Mouse (Mus musculus) neural tube, embryonic 11.5 days (tissue): ENCODE results near the gene Kremen1. TPM values are rescaled to one million over a fixed set of nuclear protein-coding genes. Genes with fewer than 3 reads are reported as not detected.

Source experiments
- ATAC-seq: fragments of 200-750 bp; cut with Nextera tagmentation; 2 replicates; pipeline ENCODE4 v1.8.0; 2017; ENCODE audit warnings: moderate number of reproducible peaks, mild to moderate bottlenecking, moderate TSS enrichment, moderate library complexity; ENCODE audit not compliant: insufficient read depth, low FRiP score, low TSS enrichment
- DNase-seq: peaks from one replicate; pipeline ENCODE4 v3.0.0-alpha.2; 2015; ENCODE audit warnings: low spot score
- H3K27ac ChIP-seq: fragments of 300-500 bp; sonication (generic); 2 replicates; pipeline ENCODE4 v1.5.1; 2014; ENCODE audit warnings: low read depth, mild to moderate bottlenecking, low read length
- H3K27me3 ChIP-seq: fragments of 300-500 bp; sonication (generic); 2 replicates; pipeline ENCODE4 v1.6.1; 2014; ENCODE audit warnings: mild to moderate bottlenecking, low read length, mixed read lengths; ENCODE audit not compliant: control insufficient read depth, insufficient read depth
- H3K36me3 ChIP-seq: fragments of 300-500 bp; sonication (generic); 2 replicates; pipeline ENCODE4 v1.6.1; 2014; ENCODE audit warnings: mild to moderate bottlenecking, low read length, moderate library complexity, mixed read lengths; ENCODE audit not compliant: control insufficient read depth, insufficient read depth
- H3K4me1 ChIP-seq: fragments of 300-500 bp; sonication (generic); 2 replicates; pipeline ENCODE4 v1.6.1; 2014; ENCODE audit warnings: low read length, mixed read lengths; ENCODE audit not compliant: control insufficient read depth, insufficient read depth
- H3K4me2 ChIP-seq: fragments of 300-500 bp; sonication (generic); 2 replicates; pipeline ENCODE4 v1.6.1; 2014; ENCODE audit warnings: low read depth, mild to moderate bottlenecking, moderate library complexity
- H3K4me3 ChIP-seq: fragments of 300-500 bp; sonication (generic); 2 replicates; pipeline ENCODE4 v1.5.1; 2014; ENCODE audit warnings: low read depth, low read length
- H3K9ac ChIP-seq: fragments of 300-500 bp; sonication (generic); 2 replicates; pipeline ENCODE4 v1.6.1; 2014; ENCODE audit warnings: mild to moderate bottlenecking, low read length
- H3K9me3 ChIP-seq: fragments of 300-500 bp; sonication (generic); 2 replicates; pipeline ENCODE4 v1.6.1; 2016; ENCODE audit warnings: low read length; ENCODE audit not compliant: control insufficient read depth
- WGBS: fragments of 180-500 bp; shearing (Covaris S2); extraction: QIAGEN DNeasy Blood & Tissue Kit; methylation state at CpG from one replicate; pipeline ENCODE4 v1.1.7; 2014; 5-methylcytosine and 5-hydroxymethylcytosine counted together
- polyA plus RNA-seq: library from polyadenylated mRNA; unstranded; fragments of >200 nt; fragmentation: Nextera tagmentation; extraction: Ambion mirVana; gene quantifications from 2 replicates; pipeline ENCODE4 v1.2.1, GENCODE M21; 2014

The Kremen1 gene
- polyA plus RNA-seq, 1 experiment from 2014 or later = 9.6 TPM

DNA sequence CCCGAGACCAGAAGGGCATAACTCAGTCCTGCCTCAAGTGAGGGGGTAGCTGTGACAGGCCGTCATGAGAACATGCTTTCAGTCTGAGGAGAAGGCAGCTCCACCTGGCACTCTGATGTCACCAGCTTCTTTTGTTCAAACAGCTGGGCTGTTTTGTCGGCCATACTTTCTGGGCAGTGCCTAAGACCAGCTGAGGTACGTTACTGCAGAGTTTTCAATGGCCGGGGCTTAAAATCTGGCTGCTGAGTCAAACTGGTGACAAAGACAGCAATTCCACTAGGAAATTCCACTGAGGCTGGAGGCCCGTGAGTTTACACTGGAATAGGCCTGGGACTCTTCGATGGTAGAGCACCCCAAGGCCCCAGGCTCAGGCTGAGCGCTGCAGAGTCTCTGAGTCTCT is 84.7 kb downstream of the Kremen1 start:
- no peak overlapping the region for H3K4me3 ChIP-seq
- no peaks in the 10 kb centered on the region for H3K27me3 ChIP-seq
- no peaks in the 10 kb centered on the region for H3K4me1 ChIP-seq
- H3K27ac ChIP-seq = no peak overlapping the region
- 77% methylated on average over 8 of the region's 8 CpGs for WGBS
- no peak overlapping the region for H3K4me2 ChIP-seq
- H3K9ac ChIP-seq = no peak overlapping the region
- ATAC-seq (no peak), DNase-seq (no peak)
- no peaks in the 10 kb centered on the region for H3K9me3 ChIP-seq
- H3K36me3 ChIP-seq = no peaks in the 10 kb centered on the region

DNA sequence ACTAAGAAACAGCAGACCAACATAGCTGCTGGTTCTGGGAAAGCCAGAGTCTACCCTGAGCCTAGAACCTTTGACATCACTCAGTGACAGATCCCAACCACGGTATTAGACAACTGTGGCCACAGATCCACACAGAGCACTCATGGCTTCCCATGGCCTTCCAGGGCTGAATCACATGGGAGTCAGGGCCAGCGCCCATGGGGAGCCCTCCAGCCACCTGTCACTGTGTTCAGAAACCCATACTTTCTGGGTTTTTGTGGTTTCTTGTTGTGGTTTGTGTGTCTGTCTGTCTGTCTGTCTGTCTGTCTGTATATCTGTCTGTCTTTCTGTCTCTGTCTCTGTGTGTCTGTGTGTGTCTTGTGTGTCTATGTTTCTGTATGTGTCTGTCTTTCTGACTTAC is 85.5 kb downstream of the Kremen1 start:
- DNase-seq (no peak), ATAC-seq (no peak)
- no peak overlapping the region for H3K27ac ChIP-seq
- no peaks in the 10 kb centered on the region for H3K9me3 ChIP-seq
- H3K4me2 ChIP-seq = no peak overlapping the region
- H3K9ac ChIP-seq = no peak overlapping the region
- no peak overlapping the region for H3K4me3 ChIP-seq
- no peaks in the 10 kb centered on the region for H3K27me3 ChIP-seq
- H3K36me3 ChIP-seq = no peaks in the 10 kb centered on the region
- 83% methylated on average over 2 of the region's 2 CpGs for WGBS
- H3K4me1 ChIP-seq = no peaks in the 10 kb centered on the region

DNA sequence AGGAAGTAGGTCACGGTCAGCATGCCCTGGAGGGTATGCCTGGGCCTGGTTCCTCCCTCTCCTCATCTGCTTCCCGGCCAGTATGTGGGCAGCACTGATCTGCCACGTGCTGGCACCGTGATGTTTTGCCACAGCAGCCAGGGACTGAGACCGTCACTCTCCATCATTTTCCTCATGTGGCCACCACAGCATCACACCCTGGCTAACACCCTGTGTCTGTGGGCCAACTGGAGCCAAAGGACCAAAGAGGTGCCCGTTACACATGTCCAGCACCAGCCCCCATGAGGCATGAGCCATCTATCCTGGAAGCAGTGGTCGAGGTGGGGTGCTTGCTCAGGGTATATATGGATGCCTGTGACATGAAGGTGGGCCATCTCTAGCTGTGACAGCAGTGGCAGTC is 86.2 kb downstream of the Kremen1 start:
- no peak for ATAC-seq

DNA sequence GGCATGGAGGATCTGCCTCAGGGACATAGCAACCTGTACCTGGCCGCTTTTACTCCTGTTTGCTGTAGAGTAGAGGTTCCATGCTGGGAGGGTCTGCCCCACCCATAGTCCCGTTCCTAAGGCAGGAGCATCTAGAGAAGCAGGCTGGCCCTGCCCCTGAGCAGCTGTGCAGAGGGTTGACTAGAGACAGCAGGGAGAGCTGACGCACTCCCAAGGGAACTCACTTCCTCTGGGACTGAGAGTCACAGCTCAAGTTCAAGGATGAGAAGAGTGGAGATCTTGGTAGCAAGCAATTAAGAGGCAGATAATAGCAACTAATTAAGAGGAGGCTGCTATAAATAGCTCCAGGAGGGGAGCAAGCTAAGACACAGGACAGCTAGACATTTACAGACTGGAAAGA is 88.5 kb downstream of the Kremen1 start:
- Histone ChIP-seq H3K4me1 (no peaks in the 10 kb centered on the region), H3K9ac (no peak overlapping the region), H3K9me3 (no peaks in the 10 kb centered on the region), H3K27me3 (no peaks in the 10 kb centered on the region), H3K4me3 (no peak overlapping the region), H3K36me3 (no peaks in the 10 kb centered on the region), H3K27ac (no peak overlapping the region), H3K4me2 (no peak overlapping the region)
- DNase-seq (no peak), ATAC-seq (no peak)
- 56% methylated on average over 3 of the region's 3 CpGs for WGBS

More for the DNA sequence above, 86.2 kb downstream of the Kremen1 start:
- H3K36me3 ChIP-seq = no peaks in the 10 kb centered on the region
- no peak overlapping the region for H3K9ac ChIP-seq
- no peak overlapping the region for H3K4me3 ChIP-seq
- WGBS = 93% methylated on average over 7 of the region's 7 CpGs
- H3K4me1 ChIP-seq = no peaks in the 10 kb centered on the region
- H3K27me3 ChIP-seq = no peaks in the 10 kb centered on the region
- no peak overlapping the region for H3K4me2 ChIP-seq
- no peak for DNase-seq
- H3K27ac ChIP-seq = no peak overlapping the region
- H3K9me3 ChIP-seq = no peaks in the 10 kb centered on the region

DNA sequence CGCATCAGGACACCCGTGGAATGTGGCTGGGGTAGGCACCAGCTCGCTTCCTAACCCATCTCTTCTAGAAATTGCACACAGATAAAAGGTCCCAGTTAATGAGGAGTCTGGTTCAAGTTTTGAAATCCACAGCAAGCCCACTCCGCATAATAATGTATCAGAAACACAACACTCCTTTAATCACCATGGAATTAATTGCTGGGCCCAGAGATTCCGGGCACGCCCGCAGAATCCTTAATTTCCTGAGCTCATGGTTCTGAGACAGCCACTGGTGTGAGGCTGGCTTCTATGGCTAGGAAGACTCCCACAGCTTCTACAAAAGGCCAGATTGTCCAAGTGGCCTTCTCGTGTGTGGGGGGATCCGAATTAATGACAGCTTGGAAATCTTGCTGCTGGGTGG is 94.0 kb downstream of the Kremen1 start:
- 84% methylated on average over 9 of the region's 9 CpGs for WGBS
- DNase-seq (no peak), ATAC-seq (no peak)
- Histone ChIP-seq H3K36me3 (no peaks in the 10 kb centered on the region), H3K27ac (no peak overlapping the region), H3K9ac (no peak overlapping the region), H3K9me3 (no peaks in the 10 kb centered on the region), H3K4me1 (no peaks in the 10 kb centered on the region), H3K27me3 (no peaks in the 10 kb centered on the region), H3K4me2 (no peak overlapping the region), H3K4me3 (no peak overlapping the region)

DNA sequence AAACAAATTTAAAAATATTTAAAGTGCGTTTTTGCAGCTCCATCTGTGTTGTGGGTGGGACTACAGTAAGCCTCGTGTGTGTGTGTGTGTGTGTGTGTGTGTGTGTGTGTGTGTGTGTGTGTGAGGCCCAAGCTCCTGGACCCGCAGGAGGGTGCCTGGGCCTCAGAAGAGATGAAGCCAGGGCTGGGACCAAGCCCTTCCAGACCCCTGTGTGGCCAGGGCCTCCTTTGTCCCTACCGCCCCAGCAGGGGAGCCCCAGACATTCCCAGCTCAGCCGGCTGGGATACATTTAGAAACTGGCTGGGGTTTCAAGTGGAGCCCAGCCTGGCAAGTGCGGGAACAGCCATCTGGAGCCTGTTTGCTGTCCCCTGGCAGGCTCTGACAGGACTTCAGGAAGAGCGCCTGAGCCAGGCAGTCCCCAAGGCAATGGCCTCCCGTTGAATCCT is 95.9 kb downstream of the Kremen1 start:
- no peaks in the 10 kb centered on the region for H3K27me3 ChIP-seq
- H3K36me3 ChIP-seq = no peaks in the 10 kb centered on the region
- ATAC-seq = 0 out of 2 replicates have a peak, but pooled peaks have one; percentile 31
- H3K9me3 ChIP-seq = no peaks in the 10 kb centered on the region
- no peak overlapping the region for H3K27ac ChIP-seq
- H3K4me2 ChIP-seq = no peak overlapping the region
- WGBS = 22% methylated on average over 8 of the region's 8 CpGs
- no peaks in the 10 kb centered on the region for H3K4me1 ChIP-seq
- no peak overlapping the region for H3K9ac ChIP-seq
- H3K4me3 ChIP-seq = no peak overlapping the region
- DNase-seq = peak; percentile 49

DNA sequence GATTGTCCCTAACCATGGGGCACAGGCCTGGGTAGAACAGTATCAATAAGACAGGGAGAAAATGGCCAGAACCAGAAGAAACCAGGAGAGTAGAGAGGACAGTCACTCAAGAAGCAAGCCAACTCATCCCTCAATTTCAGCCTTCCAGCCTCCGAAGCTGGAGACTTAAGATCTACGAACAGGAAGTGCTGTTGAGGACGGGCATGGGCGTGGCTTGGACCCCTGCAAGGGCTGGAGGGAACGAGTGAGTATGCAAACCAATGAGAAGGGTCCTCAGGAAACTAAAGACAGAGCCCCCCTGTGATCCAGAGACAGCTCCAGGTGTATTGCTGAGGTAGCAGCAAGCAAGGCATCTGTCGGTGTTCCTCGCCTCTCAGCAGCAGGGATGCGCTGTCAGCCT is 97.0 kb downstream of the Kremen1 start:
- no peaks in the 10 kb centered on the region for H3K27me3 ChIP-seq
- H3K4me2 ChIP-seq = no peak overlapping the region
- H3K36me3 ChIP-seq = no peaks in the 10 kb centered on the region
- no peaks in the 10 kb centered on the region for H3K4me1 ChIP-seq
- DNase-seq (no peak), ATAC-seq (no peak)
- WGBS = 30% methylated on average over 8 of the region's 8 CpGs
- no peaks in the 10 kb centered on the region for H3K9me3 ChIP-seq
- H3K27ac ChIP-seq = no peak overlapping the region
- no peak overlapping the region for H3K4me3 ChIP-seq
- no peak overlapping the region for H3K9ac ChIP-seq

DNA sequence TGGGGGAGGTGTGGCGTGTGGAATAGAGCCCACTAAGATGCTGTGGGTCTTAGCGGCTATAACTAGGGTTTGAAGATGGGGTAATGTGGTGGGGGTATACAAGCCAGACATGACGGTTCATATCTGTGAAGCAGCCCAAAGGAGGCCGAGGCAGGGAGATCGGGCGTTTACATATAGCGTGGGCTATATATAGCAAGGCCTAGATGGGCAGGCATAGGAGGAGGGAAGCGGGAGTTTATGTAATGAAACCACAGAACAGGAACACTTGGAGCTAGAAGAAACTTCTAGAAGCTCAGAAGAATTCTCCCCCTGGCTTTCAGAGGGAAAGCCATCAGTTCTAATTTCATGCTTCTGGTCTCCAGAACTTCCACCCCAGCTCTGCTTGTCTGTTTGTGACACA is 97.9 kb downstream of the Kremen1 start:
- H3K9ac ChIP-seq = no peak overlapping the region
- DNase-seq (no peak), ATAC-seq (no peak)
- no peak overlapping the region for H3K4me2 ChIP-seq
- 94% methylated on average over 8 of the region's 8 CpGs for WGBS
- no peaks in the 10 kb centered on the region for H3K27me3 ChIP-seq
- no peak overlapping the region for H3K27ac ChIP-seq
- no peaks in the 10 kb centered on the region for H3K4me1 ChIP-seq
- H3K9me3 ChIP-seq = no peaks in the 10 kb centered on the region
- H3K36me3 ChIP-seq = no peaks in the 10 kb centered on the region
- H3K4me3 ChIP-seq = no peak overlapping the region

DNA sequence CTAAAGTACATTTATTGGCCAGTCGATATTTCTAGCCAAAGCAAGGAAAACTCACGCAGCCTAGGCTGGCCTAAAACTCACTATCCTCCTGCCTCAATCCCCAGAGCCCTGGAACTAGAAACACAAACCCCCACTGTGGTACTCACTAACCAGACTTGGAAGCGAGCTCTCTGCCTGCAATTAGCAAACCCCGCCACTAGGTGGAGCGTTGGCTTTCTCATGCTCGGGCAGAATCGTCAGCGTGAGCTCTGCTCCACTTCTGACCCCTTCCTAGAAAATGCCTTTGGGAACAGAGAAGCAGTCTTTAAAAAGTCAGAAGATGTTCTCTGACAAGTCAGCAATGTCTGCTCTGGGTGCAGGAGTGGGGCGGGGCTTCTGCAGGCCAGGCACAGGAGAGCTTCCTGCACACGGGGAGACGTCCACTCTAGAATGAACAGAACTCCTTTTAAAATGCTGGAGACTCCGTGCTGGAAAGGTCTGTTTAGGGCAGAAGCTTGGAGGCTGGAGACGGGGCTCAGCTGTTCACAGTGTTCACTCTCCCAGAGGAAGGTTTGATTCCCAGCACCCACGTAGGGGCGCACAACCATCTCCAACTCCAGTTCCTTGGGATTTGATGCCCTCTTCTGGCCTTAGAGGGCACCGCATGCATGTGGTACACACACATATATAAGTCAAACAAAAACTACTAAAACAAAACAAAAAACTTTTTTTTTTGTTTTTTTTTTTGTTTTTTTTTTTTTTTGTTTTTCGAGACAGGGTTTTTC is 100.5 kb downstream of the Kremen1 start:
- peak; percentile 37 for DNase-seq
- H3K9me3 ChIP-seq = no peaks in the 10 kb centered on the region
- ATAC-seq = no peak

More for the DNA sequence above, 100.5 kb downstream of the Kremen1 start:
- Histone ChIP-seq H3K36me3 (no peaks in the 10 kb centered on the region), H3K9ac (no peak overlapping the region), H3K4me1 (no peaks in the 10 kb centered on the region), H3K4me3 (no peak overlapping the region), H3K27ac (no peak overlapping the region), H3K4me2 (no peak overlapping the region), H3K27me3 (no peaks in the 10 kb centered on the region)
- 74% methylated on average over 17 of the region's 17 CpGs for WGBS
